Mouse (Mus musculus) layer of hippocampus, postnatal 36 days (tissue): ENCODE measurements at regions not wholly inside any gene's neighbourhood (a gene's known extent, or its start where the extent isn't known, plus 50 kb on each side); places are given as distances from the start of the nearest gene placed in this dataset.

Source experiments
- DNase-seq, 2 experiments: peaks; one replicate each; pipeline ENCODE4 v3.0.0; 2022

DNA sequence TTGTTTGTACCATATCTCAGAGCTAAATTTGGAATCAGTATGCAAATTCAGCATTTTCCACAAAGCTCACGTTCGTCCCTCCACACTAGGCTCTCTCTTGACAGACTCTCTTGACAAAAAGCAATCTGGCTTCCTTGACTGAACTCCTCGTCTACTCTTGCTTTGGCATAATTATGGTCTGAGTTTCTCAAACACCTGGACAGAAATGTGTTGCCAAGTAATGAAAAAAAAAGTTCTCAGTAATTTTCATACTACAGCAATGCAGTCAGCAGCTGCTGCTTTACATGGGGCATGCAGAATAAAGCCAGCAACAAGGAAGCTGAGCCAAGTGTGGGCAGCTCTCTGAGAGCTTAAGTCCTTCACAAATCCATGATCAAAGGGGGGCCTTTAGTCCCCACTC lies 932.7 kb downstream of the Galc start:
- peak in 1 of 2 experiments; percentile 3 for DNase-seq

DNA sequence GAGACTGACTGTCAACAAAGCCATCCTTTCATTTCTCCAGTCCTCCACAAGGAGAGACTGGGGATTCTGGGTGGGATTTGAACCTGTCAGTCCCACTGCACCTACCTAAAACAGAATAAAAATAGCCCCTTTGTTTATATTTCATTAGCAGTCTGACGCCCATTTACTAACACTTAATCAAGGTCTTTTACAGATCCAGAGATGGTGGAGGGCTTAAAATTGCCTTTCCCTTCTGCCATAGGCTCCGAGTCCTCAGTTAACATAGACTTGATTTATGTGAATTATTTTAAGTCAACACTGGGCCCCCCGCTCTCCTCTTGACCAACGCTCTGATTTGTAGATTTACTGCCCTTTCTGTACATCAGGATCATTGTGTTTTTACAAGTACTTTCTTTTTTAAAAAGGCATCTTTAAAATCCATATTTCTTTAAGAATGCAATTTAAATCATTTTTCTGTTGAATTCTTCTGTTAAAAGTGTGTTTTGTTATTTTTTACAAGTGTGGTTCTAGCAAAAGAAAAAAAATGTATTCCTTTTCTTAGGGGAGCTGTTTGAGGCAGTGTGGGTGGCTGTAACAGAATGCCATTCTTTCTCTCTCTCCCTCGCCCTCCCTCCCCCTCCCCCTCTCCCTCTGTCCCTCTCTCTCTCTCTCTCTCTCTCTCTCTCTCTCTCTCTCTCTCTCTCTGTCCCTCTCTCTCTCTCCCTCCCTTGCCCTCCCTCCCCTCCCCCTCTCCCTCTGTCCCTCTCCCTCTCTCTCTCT lies 946.8 kb downstream of the Galc start:
- DNase-seq = no peak

DNA sequence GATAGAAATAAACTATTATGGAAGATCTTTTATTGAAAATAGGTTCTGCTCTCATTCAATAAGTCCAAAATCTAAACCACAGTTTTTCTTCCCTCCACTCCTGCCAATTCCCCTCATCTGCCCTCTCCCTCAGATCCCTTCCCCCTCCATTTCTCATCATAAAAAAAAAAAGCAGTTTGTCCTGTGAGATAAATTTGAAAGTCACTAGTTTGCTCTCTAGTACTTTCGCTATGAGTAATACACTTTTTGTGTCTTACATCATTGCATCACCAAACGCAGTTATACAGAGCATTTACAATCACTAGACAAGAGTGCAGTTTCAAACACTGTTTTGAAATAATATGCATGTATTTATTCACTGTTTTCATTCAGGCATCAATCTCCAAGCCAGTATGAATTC lies 980.5 kb downstream of the Galc start:
- DNase-seq = no peak

- DNase-seq = no peak
Measured at GRCm38 (mm10) chr12:97278331-97278730, 980.9 kb downstream of the Galc start.
